Mouse (Mus musculus): ENCODE results near the gene Hdac5.

GRCm38 (mm10) chr11:102159781-102160180 lies 70.2 kb downstream of the Hdac5 start:
- TF ChIP-seq CTCF (IDR thresholded peaks at IDR 0.05; ENCODE audit: extremely low read depth, insufficient read length, insufficient replicate concordance, low read depth, low read length) (no peak), POLR2A (IDR thresholded peaks at IDR 0.05; ENCODE audit: low read depth, low read length) (no peak)
